Mouse (Mus musculus) cerebellum, adult (tissue): Measurements from ENCODE around the gene Prn.

Source experiments
- ATAC-seq: cut with Nextera tagmentation; 2 replicates; pipeline ENCODE4 v1.9.2; 2017; ENCODE audit warnings: mild to moderate bottlenecking, moderate library complexity, mixed read lengths; ENCODE audit not compliant: insufficient number of reproducible peaks, low FRiP score, low TSS enrichment

The Prn gene

DNA sequence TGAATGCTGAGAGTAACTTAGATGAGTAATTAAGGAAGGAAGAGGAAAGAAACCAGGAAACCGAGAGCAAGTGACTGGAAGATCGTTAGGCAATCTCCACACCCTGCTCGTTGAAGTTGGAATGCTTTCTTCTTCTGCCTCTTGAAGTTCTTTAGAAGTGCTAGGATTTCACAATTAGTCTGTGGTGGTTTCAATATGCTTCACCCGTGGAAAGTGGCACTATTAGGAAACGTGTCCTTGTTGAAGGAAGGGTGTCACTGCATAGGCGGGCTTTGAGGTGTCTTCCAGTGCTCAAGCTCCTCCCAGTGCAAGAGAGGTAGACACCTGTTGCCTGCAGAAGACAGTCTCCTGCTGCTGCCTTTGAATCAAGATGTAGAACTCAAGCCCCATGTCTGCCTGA is 4.0 kb upstream of the Prn start:
- ATAC-seq = no peak

DNA sequence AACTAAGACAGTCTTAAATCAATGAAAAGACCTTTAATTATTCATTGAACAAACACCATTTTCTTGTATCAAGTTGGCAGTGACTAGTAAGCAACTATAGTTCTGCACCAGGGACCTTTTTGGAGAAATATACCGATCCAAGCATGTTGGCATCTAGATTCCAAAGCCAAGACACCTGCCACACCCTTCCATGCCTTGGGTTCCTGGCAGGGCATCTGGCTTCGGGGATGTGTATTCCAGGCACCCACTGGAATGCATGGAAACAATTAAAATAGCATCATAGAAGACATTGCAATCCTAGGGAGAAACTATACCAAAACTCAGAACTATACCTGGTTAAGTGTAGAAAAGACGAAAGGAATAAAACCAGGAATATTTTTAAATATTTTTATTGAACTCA is 3.5 kb upstream of the Prn start:
- ATAC-seq = no peak

DNA sequence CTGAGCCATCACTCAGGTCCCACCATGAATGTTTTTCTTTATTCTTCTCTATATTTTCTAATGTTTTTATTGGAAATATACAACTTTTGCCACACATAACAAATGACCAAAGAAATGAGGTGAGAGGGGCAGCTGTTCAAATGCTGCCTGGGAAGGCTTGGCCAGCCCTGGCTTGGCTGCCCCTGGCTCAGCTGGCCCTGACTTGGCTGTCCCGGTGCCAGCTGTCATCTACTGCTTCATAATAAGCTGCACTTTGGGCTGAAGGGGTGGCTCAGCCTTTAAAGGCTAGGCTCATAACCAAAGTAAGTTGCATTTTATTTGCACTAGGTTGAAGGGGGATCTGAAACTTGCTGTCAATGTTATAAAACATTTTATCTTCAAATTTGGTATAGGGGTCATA is 2.9 kb upstream of the Prn start:
- no peak for ATAC-seq

DNA sequence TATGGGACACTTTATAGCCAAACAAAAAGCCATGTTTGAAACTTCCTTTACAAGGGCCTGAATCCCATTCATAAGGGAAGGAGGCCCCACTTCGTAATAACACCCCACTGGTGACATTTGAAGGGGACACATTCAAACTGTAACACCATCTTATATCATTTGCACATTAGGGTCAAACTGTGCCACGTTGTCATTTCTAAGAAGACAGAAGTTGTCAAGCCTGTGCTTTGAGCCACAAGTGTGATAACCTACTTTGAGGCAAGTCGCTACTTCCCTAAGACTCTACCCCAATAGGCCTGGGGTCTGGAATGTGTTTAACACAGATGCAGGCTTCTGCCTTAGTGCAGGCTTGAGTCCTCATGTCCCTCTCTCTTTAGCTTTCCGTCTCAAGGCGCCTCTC is 2.4 kb upstream of the Prn start:
- no peak for ATAC-seq

DNA sequence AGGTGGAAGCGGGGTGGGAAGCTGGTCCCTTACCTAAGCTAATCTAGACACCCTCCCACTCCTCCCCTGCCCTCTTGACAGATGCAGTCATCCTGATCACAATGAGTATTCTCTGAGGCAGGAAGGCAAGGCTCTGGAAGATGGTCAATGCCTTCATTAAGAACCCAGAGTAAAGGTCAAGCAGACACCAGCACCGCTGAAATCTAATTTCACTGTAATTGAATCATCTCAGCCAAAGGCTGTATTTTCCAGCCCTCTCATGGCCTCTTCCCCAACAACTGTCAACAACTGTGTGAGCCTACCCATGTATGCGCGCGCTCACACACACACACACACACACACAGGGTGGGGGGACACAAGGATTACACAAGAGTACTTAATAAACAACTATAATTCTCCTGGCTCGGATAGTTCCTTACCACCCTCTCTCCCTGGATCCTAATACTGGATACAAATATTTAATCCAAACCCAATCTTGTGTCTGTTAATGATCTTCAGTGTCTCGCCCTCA is 1.4 kb upstream of the Prn start:
- no peak for ATAC-seq

DNA sequence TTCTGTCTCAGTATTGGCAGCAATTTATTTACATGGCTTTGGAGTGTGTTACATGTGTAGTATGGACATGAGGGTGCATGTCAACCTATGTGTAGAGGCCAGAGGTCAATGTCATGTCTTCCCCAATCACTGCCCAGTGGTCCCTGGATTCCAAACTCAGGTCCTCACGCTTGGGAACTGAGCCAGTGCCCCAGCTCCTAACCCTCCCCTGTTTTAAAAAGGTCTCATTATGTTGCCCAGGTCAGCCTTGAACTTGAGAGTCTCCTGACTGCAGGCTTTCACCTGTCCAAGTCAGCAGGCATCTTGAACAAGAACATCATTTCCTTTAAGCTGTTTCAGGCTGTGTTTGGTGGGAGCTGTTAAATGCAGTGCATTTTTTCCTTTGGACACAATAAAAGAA is 851 bp upstream of the Prn start:
- no peak for ATAC-seq

DNA sequence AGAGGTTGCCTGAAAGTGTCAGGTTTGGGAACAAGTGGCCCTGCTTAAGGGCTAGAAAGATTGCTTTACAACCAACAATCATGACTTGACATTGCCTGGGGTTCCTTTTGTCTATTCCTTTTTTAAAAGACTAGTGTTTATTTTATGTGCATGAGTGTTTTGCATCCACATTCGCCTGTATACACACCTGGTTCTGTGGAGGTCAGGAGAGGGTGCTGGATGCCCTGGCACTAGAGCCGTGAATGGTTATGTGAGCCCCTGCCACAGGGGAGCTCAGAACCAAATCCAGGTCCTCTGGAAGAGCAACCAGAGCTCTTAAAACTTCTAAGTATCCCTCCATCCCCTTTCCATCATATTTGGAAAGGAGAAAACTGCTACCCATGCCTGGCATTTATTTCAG is 1.1 kb downstream of the Prn start:
- ATAC-seq = no peak

DNA sequence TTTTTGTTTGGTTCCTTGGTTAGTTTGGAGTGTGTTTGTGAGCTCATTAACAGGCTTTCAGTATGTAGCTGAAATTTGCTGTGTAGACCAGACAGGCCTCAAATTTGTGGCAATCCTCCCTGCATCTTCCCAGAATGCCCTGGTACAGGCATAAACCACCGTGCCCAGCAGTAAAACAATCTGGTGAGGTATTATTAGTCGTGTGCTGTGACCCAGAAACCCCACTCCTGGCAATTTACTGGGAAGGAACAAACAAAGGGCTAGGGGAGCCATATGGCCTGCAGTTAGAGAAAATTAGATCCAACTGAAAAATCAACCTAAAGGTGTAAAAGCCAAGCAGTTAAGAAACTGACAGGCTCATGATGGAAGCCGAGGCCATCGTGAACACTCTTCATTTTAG is 1.6 kb downstream of the Prn start:
- peak; percentile 60 for ATAC-seq

DNA sequence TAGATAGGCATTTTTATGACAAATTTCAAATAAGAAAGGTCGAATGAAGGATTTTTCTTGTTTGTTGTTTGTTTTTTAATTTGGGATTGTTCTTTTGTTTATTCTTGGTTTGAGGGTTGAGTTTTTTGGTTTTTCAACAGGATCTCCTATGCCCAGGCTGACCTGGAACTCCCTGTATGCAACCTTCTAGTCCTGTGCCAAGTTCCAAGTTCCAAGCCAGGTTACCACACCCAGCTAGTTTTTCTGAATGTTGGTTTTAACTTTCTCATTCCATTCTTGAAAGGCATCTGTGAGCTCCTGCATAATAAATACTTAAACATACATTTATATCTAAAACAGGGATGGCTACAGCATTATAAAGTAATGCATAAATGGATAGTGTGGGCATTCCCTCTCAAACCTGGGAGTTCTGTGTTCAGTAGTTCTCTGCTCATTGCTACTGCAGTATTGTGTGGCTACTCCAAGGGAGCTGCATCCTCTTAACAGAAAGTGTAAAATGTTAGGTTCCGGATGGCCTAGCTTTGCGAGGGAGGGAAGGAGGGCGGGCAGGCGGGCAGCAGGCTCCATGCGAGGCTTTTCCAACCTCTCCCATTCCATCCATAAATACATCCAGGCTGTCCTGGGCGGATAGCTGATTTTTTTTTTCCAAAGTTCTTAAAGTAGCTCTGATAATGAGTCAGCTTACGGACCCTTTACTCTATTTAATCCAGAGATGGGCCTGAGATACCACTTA is 2.9 kb downstream of the Prn start:
- ATAC-seq = no peak

DNA sequence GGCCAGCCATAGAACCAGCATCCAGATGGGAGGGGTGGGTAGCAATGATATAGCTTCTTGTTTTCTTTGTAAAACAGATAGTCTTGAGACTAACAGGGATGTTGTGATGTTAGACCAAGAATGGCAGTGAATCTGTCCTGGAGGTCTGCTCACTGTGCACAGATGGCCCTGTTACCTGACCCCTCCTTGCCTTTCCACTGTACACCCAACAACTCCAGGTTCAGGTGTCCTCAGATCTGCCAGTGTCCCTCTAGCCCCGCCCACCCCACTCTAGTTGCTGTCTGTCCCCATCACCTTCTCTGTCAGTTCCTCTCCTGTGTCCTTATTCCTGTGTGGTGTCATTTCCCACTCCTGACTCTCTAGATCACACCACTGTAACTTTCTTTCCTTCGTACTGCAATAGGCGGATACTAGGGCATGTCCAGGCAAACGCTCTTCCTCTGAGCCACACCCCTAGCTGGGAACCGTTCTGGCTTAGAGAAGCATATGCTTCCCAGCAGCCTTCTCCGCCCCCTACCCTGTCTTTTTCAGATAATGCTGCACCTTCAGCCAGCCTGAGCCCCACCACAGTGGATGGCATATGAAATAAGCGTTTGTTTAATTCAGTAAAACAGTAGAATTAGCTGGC is 22.6 kb downstream of the Prn start:
- ATAC-seq = no peak

DNA sequence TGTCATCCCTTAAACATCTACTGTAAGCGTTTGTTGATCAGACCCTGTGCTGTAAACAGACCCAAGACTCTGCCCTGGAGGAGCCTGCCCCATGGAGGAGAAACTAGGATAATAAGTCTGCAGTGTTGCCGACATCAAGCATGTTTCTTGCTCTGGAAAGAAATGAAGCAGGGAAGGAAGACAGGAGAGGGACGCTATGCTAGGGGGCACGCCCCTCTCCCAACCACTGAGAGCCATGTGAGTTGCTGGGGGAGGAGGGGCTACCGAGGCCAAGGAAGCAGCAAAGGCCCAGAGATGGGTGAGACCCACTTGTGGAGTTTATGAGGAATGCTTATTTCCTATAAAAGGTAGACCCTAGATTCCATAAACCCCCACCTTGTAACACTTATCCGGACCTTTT is 23.3 kb downstream of the Prn start:
- no peak for ATAC-seq

DNA sequence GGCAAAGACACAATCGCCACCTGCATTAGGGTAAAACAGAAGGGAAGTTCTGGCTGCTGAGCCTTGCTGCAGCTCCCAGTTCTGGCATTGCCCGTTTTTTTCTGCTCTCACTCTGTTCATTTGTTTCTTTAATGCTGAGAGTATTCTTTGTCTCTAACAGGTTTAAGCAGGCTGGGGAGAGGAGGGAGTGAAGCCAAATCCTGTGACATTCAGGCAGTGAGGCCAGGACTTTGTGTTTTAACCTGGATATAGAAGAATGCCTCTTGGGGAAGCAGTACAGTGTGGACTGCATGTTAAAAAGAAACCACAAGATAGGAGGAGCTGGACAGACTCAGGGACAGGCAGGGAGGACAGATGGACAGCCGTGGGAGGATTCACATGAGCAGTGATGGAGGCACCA is 23.8 kb downstream of the Prn start:
- ATAC-seq = 0 out of 2 replicates have a peak, but pooled peaks have one; percentile 38

DNA sequence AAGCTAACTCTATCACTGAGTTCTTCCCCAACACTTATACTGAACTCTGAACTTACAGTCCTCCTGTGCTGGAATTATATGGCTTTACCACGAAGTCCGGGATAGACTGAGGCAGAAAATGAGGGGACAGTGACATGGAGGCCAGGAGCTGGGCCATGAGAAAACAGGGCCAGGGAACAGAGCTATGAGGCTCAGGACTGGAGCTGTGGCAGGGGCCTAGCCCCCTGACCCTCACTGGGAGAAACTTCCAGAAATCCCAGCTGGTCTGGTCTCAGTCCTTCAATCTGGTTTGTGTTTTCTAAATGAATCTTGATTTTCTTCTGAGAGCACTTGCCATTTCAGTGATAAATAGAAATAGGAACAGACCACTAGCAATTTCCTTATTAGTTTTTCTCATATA is 24.5 kb downstream of the Prn start:
- ATAC-seq = no peak

DNA sequence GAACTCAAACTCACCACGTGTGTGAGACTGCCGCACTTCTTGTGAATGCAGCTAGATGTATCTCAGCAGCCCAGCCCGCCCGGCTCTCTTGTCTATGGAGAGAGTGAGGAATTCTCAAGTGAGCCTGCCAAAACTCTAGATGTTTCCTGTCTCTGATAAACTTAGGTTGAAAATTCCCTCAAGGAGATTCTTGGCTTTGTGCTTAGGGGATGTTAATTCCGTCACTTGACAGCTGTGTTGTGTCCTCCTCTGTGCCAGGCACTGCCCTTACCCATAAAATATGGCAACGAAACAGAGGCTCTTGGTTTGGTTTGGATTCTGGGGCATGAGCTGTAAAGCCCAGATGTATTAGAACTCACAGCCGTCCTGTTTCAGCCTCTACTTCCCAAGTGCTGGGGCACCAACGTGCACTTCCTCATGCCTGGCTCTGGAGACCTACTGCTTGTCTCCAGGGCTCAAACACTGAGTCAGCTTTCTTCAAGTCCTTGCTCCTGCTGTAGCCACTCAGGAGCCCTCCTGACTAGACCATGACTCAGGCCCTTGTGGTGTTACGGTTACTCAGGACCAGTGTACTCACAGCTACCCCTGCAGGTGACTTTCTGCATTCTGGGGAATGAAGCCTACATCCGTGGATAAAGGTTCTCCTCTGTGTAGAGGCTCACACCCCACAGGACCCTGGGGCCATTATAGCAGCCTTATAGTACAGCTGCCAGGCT is 25.8 kb downstream of the Prn start:
- ATAC-seq = no peak

DNA sequence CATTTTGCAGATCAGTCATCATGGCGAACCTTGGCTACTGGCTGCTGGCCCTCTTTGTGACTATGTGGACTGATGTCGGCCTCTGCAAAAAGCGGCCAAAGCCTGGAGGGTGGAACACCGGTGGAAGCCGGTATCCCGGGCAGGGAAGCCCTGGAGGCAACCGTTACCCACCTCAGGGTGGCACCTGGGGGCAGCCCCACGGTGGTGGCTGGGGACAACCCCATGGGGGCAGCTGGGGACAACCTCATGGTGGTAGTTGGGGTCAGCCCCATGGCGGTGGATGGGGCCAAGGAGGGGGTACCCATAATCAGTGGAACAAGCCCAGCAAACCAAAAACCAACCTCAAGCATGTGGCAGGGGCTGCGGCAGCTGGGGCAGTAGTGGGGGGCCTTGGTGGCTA is 26.7 kb downstream of the Prn start:
- no peak for ATAC-seq

DNA sequence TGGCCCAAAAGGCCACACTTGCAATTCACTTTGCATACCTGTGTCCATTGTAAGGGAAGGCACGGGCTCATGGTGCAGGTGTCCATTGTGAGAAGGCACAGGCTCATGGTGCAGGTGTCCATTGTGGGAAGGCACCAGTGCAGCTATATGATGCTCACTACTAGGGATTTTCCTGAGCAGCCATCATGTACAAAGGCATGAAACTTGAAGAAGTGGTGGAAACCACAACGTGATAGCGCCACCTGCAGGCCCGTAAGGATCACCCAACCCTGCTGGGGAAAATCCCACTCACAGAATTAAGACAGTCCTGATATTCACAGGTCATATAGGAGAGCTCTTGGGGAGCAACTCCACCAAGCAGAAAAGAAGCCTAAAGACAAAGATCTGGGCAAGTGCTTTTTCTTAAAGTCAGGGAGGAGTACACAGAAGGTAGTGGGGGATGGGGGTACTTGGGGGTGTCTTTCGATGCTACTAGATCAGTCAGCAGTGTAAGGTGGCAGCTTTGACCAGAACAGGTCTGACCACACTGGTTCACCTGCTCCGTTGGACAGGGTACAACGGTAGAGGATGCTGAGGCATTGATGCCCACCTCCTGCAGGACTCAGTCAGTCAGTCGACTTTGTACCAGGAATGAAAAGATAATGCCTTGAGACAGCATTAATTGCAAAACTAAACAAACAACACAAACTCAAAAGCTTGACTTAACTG is 29.8 kb downstream of the Prn start:
- ATAC-seq = peak; percentile 58

DNA sequence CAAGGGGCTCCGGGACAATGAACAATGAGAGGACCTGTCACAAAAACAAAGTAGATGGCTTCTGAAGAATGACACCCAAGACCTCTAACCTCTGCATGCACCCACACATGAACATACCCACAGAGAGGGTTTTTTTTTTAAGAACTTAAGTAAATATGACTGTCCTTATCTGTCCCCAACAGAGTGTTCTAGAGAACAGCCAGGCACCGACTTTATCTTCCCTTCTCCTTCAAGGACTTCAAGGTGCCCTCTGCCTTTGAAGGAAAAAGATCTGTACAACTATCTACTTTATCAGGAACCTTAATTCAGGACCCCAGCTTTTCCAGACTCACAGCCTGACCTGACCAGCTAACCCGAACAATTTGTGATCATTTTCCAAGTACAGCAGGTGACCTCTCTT is 30.7 kb downstream of the Prn start:
- ATAC-seq = no peak

DNA sequence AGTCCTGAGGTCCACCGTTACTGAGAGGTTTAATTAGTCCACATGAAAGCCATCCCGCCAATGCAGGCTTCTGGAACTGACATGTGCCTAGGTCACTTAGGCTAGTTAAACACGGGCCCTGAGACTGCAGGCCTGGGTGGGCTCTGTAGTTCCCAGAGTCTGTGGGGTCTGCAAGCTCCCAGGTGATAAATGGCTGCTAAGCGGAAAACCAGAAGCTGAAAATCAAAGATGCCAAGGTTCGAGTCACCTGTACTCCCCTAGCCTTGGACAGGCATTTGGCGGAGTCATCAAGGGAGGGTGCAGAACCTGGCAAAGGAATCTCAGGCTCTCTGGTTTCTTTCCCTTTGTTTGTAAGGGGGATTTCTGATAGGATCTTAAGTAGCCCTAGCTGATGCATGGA is 31.7 kb downstream of the Prn start:
- ATAC-seq = no peak

DNA sequence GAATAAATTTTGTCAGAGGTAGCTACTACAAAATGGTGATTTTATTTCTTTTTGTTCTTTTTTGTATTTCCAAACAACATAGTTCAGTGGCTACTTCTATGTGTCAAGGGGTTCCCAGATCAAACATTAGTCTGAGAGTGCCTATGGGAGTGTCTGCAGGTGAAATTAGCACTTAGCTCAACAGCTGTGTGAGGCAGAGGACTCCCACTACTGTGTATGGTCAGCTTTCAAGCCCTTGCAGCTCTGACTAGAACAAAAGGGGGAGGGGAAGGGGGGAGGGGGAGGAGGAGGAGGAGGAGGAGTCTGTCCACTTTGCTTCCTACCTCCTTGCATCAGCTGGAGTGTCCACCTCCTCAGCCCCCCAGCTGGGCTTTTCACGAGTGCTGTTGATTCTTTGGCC is 34.6 kb downstream of the Prn start:
- no peak for ATAC-seq

DNA sequence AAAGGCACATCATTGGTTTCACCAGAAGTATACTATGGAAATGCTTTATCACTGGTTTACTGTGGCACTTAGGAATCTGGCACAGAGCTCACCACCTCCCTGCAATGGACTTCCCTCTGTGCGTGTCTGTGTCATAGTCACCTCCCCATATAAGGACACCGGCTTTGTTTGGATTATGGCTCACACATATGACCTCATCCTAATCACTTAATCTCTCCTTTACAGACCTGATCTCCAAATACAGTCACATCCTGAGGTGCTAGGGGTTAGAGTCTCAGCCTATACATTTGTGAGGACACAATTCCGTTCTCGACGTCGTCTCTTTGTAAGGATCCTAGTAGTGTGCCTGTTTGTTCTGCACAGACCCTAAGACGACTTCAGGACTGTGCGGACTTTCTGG is 35.5 kb downstream of the Prn start:
- no peak for ATAC-seq

DNA sequence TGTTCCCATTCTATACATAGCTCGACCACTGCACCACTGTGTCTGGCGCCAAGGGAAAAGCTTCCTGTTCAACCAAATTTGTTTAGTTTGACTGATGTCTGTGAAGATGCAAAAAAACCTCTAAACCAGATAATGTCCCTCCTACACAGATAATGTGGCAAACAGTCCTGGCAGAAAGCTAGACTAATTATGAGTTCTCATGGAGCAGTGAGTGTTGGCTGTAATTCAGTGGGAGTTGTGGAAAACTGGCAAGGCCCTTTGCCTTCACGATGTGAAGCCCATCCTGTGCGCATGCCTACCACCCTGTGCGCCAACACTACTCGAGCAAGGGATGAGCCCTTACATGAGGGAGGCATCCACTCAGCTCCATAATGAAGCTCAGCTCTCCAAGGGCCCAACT is 36.0 kb downstream of the Prn start:
- no peak for ATAC-seq
